Mouse (Mus musculus): ENCODE results near the gene Spx.

Spx gene

DNA sequence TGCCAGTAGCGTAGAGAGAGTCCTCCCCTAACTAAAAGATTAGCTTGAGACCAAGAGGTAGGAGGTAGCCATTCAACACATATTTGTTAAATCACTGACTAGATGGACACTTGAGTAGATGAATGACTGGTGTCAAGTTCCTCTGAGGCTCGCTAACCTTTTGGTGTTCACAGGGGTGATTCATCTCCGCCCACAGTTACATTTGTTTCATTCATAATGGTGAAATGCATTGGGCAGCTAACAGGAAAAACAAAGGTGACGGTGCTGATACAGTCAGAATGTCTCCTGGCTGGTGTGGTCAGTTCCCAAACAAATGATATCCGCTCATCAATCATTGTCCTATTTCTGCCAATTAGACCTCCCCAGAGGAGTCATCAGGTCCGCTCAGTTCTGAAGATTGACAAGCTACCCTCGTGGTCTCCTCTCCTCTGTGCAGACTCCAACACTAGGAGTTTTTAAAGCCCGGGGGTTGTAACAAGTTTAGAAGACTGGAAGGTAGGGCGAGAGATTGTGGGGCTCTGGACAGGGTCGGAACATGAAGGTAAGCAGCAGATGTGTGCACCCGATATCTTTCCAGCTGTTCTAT is at the start of gene Spx:
Gene Spx, plus strand, starts transcription at position 536 of the 586 bp plus-strand sequence.
- DNase-seq (ENCODE audit: low read depth, low spot score): no peak

DNA sequence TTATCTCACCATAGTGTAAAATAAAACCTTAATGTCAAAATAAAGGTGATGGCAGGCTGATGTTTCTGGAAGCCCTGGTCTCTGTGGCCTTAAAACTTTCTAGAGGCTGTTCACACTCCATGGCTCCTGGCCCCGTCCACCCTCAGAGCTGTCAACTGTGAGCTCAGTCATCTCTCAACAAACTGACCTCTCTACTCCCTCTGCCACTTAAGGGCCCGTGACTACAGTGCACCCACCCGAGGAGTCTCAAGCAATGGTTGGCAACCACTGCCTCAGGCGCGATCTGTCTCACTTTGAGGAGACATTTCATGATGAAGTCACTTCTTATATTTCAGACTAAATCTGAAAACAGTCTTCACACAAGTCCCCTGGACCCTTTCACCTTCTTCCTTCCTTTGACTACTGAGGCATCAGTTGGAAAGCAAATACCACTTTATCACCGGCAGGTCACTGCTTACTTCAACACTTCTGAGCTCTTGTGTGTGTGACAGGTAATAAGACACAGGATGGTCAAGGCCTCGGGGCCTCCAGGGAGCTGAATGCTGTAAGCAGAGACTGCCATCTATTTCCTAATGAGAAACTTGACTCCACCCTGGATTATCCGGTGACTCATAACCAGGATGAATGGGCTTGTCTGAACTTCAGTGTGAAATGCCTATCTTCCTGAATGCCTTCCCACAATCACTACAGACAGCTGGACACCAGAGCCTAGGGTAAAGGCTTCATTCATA is 47.3 kb upstream of the Spx start:
- DNase-seq (ENCODE audit: low read depth, low spot score): no peak

DNA sequence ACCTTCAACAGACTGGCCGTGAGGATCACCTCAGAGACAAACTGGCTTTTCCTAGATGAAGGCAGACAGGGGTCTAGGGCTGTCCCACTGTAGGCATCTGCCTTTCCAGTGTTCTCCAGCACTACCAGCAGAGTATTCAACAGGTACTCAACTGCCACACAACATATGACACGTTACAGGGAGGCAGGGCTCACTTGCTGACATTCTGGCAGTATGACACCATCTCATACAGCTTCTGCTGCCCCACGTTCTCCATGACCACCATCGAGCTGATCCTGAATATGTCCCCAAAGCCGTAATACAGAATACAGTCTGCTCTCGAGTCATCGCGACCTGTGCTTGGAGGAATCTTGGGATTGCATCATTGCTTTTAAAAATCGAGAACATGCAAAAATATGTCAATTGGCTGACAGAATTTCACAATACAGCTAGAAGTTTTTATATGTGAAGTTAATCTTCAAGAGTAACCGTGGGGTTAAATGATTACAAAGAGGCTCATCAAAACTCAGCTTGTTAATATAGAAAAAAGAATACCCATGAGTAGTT is 46.7 kb upstream of the Spx start:
- no peak for DNase-seq (ENCODE audit: low read depth, low spot score)

DNA sequence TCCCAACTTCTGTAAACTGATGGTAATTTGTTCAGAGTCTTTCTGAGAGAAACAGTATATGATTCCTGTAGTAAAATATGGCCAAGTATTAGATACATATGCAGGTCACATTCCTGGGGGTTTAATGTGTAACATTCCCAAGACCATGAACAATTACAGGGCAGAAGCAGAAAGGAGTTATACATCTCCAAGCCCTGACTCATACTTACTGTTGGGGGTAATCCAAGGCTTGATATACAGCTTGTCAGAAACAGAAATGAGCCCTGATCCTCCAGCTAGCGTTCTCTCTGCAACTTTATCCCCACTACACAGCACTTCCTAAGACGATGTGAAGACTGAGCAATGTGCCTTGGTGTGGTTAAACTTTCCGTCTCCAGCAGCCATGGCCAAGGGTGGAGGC is 45.7 kb upstream of the Spx start:
- DNase-seq (ENCODE audit: low read depth, low spot score): no peak

DNA sequence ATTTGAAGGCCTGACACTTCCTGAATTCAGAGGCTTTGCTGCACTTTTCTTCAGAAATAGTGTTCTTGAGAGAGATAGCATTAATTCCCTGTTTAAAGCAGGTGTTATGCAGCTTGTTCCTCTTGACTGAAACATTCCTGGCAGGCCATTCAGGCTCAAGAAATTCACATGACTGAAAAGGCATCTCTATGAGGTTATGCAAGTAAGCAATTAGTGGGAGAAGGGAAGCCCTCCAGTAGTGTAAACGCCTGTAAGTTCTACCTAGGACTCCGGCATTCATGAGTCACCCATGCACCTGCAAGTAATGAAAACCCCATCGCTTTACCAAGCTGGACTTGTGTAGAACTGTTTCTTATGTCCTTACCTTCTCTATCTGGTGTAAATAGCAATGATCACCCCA is 43.7 kb upstream of the Spx start:
- no peak for DNase-seq (ENCODE audit: low read depth, low spot score)

DNA sequence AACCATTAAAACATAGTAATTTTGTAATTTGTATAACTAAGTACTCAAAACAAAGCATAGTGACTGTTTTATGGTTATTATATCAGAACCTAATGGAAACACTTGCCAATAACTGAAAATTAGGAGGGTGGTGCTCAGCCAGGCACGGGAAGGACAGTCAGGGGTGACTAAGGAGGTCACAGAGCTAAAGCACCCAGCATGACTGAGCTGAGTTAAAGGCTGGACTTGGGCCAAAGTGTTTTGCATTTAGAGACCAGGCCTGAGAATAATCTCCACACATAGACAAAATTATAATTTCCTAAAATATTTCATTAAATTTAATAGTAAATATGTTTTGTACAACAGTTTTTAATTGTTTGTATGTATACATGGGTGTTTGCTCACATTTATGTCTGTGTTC is 36.2 kb upstream of the Spx start:
- no peak for DNase-seq (ENCODE audit: low read depth, low spot score)

DNA sequence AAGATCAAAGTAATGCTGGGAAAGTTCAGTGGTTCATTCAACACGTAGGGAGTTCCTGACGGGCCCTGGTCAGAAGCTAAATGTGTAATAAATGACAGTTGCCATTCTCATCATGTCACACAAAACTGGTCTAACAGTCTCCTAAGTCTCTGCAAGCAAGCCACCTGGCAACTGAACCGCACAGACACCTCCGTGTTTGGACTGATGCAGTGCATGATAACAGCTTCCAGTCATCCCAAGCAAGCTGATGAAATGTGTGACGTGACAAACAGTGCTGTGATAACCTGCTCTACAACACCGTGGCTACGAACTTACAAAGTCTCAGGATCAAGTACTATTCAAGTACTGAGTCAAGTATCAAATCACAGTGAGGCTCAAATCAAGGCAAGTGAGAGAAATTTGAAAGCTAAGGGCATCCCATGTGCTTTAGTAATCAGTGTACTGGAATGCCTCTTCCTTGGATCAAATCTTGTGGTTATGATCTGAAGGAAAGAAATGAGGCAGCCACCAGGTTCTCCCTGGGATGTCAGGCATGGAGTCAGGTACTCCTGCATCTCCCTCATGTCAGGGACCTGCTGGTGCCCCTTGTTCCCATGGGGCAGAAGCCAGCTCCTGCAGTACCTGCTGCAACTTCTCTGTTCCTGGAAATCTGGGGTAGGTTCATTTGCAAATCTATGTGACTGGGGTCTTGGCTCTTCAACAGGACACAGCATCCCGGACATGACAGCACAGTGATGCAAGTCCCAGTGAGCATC is 34.5 kb upstream of the Spx start:
- no peak for DNase-seq (ENCODE audit: low read depth, low spot score)

DNA sequence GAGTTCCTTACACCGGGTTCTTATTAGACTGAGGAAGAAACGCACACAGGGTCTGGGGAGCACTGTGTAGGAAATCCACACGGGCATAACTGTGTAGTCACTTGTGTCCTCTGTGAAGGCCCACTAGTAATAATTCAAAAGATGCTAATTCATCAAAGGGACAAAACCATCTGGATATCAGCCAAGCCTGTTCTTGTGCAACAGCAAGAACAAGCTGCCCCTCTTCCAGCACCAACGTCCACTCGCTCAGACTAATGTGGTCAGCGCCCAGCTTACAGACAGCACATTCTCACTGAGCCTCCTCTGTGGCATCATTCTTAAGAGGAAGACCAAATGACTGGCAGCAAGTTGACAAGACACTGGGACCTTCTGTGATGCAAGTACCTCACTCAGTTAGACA is 33.3 kb upstream of the Spx start:
- DNase-seq (ENCODE audit: low read depth, low spot score): no peak

DNA sequence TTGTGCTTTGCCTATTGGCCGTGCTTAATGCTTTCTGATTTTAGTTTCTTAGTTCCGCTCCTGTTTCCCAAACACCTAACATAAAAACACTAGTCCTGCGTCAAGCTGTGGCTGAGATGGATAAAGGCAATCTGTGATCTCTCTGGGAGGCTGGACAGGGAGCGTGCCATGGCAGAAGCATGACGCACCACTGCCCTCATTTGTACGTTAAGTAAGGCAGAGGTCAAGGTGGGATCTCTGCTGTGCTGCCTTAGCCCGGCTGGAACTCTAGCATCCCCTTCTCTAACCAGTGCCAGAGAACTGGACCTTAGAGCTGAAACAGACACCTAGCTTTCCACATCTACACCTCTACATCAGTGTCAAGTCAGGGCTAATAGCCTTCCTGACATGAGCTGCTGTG is 31.6 kb upstream of the Spx start:
- no peak for DNase-seq (ENCODE audit: low read depth, low spot score)

DNA sequence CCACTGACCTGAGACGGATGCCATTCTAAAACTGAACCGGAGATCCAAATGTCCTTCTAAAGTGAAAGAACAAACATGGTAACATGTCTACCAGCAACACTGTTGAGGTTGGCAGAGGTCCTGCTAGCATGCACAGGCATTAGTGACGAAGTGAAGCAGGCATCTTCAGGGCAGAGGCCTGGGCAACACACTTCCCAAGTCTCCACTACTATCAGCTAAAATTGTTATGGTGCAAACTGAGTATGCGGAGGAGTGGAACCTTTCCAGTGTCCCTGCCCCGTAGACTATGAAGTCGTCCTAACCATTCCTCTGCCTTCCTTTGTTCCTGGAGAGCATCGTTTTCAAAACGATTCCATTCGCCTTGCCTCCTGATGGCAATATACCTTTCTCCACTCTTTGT is 28.7 kb upstream of the Spx start:
- DNase-seq (ENCODE audit: low read depth, low spot score): no peak

DNA sequence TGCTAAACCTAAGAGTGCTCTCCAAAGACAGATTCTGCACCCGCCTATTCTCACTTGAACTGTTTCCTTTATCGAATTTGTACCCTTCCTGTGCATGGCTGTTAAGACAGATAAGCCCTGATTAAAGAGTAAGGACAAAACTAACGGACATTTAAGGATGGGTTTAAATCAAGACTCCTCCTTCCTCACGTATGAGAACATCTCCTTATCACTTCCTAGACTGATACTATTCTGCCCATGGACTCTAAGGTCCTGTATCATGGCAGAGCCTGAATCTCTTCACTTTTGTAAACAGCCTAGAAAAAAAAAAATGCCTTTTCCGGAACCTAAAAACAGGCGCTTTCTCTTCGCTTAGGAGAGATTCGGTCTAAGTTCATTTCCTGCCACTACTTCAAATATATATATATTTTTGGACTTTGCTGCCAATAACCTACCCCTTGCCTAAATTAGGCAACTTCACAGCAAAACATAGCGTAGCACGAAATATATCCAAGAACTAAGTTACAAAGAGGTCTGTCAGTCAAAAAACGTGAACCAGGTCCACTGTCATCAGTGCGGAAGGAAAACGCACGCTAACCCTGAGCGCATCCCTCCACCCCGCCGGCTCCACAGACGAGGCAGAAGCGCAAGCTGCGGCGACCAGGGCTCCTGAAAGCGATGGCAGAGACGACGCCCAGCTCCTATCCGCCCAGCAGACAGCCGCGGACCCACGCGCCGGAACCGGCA is 26.8 kb upstream of the Spx start:
- no peak for DNase-seq (ENCODE audit: low read depth, low spot score)

DNA sequence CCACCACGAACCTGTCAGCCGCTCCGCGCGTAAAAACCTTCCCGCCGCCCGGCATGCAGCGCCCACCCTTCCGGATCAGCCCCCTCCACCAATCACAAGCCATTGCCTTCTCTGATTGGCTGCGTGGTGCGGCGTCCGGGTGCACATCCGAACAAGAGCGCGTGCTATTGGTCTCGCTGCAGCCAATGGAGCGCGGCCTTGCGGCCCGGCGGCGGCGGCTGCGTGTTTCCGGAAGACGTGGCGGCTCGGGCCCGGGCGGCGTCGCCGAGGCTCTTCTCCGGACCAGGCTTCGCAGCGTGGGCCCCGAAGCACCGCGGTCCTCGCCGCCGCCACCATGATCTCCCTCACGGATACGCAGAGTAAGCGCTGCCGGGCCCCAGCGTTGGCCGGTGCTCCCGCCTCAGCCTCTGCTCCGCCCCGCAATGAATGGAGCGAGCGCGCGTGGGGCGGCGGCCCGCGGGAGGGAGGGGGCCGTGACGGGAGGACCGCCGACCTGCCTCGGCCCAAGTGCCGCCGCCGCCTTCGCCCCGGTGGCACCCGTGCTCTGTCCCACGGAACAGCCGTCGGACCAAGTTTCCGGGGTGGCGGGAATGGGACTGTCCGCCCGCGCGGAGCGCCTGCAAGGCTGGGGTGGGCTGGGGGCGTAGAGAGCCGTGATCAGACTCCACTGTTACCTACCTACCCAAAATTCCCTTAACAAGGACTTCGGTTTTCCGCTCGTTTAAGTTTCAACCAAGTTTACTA is 26.1 kb upstream of the Spx start, which contains the start of the genes Recql and Golt1b:
Gene Recql, minus strand, starts transcription at position 77 of the 744 bp plus-strand sequence.
Gene Golt1b, plus strand, starts transcription at position 211 of the 744 bp plus-strand sequence.
- peak; percentile 98 for DNase-seq (ENCODE audit: low read depth, low spot score)

DNA sequence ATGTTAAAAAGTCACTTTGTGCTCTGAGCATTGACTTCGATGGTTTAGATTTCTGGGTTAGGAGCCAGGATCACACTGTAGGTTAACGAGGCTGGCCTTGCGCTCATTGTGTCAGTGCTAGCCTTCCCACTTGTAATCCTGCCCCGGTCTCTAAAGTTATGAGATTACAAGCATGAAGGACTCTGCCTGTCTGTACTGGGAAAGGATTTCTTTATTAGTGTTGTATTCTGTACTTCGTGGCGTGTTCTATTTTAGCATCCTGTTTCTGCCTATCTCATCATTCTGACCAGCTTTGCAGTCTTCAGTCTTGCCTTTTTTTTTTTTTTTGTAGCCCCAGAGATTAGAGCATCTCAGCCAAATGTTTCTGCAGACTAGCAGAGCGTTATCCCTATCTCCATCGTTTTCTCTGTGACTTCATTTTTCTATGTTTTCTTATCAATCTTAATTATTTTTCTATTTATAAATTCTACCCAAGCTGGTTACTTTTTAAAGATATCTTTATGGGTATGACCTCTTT is 25.4 kb upstream of the Spx start:
- no peak for DNase-seq (ENCODE audit: low read depth, low spot score)

DNA sequence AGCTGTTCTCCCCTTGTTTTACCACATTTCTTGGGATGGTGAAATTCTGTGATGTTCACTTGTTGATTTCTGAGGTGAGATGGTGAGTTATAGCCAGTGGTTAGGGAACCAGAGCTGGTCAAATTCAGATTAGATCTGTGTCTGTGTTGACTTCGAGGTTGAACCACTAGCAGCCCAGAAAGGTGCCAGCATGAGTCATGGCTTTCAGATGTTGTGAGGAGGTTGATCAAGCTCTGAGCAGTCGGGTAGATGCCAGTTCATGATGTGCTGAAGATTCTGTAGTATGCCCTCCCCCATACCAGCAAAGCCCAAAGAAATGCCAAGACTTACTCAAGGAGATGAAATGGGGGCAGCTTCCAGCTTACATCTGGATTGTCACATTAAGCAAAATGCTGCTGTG is 24.1 kb upstream of the Spx start:
- peak; percentile 13 for DNase-seq (ENCODE audit: low read depth, low spot score)

DNA sequence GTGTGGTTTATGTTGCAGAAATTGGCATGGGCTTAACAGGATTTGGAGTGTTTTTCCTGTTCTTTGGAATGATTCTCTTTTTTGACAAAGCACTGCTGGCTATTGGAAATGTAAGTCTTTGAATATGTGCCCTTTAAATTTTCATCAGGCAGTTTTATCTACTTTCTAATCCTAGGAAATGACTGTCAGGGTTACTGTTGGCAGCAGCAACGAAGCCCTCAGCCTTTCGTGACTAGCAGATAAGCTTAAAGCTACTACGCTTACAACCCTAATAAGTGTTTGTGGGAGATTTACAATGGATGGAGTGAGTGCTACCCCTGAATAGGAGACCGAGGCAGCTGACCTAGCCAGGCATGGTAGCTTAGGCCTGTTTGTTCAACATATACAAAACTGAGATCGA is 20.9 kb upstream of the Spx start:
- DNase-seq (ENCODE audit: low read depth, low spot score): no peak

DNA sequence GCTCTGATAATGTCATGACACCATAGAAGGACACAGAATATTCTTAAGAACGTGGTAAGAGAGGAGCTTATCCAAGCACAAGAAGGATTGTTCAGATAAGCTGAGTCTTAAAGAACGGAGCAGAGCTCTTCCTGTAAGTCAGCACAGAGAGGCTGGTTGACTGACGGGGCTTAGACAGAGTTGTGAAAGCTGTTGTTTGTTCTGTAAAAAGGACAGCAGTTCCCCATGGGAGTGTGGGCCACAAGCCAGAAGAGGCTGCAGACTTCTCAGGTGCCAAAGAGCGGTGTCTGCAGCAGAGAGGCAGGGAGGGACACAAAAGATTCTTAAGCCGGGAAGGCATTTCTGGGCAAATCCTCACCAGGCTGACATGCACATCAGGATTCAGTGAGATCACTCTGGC is 18.6 kb upstream of the Spx start:
- DNase-seq (ENCODE audit: low read depth, low spot score): no peak

DNA sequence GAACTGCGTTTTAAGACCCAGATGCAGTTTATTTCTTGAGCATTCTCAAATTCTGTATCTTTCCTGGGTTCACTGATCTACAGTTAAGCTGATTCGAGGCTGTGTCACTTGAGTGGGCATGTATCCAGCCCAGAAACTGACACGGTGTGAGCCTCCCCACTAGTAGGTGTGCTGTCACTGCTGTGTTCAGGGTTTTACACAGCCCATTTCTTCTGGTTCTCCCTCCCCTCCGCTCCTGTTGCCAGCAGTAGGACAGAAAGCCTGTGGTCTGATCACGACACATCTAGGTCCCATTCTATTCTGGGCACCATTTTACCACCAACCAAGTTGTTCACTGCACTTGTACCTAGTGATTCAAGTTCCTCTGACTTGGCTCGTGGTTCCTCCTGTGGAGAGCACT is 17.5 kb upstream of the Spx start:
- no peak for DNase-seq (ENCODE audit: low read depth, low spot score)

DNA sequence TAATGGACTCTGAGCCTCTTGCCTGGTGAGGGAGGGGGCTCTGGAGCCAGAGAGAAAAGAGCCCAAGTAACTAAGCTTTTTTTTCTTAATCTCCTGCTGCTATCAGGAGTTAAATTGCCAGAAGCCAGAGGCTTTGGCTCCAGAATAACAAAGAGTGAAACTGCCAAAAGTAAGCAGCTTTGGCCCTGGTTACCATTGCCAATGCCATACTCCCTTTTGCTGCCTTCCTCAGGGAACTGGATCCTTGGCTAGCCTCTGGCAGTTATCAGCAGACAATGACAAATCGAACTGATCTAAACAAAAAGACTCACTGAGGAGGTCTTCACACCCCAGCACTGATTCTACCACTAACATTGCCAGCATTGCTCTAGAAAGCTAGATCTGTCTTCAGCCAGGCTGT is 2.1 kb upstream of the Spx start:
- no peak for DNase-seq (ENCODE audit: low read depth, low spot score)

DNA sequence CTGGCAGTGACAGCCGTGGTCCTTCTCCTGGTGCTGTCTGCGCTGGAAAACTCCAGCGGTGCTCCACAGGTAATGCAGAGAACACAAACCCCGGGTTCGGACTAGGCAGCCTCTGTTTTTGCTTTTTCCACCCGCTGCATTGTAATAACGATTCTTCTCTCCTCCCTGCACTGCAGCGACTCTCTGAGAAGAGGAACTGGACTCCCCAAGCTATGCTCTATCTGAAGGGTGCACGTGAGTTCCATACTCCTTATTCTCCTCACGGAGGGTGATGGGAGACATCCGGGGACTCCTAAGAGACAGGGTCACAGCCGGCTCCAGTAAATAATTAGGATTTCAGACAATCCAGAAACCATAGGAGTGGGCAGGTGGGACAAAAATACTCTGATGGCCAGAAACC is 604 bp downstream of the Spx start:
- no peak for DNase-seq (ENCODE audit: low read depth, low spot score)

DNA sequence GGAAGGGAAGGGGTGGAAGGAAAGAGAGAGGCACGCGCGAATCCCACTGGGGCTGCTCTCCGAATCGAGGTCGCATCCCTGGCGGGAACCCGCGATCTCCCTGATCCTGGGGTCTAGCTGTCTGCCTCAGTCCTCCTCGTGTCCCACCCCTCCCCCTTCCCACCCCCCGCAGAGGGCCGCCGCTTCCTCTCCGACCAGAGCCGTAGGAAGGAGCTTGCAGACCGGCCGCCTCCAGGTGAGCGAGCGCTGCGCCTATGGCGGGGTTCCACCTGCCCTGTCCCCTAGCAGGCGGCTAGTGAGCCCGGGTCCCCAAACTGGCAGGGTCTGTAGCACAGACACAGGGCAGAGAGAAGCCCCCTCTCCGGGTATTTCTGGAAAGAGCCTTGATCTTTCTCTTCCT is 1.4 kb downstream of the Spx start:
- DNase-seq (ENCODE audit: low read depth, low spot score): no peak

DNA sequence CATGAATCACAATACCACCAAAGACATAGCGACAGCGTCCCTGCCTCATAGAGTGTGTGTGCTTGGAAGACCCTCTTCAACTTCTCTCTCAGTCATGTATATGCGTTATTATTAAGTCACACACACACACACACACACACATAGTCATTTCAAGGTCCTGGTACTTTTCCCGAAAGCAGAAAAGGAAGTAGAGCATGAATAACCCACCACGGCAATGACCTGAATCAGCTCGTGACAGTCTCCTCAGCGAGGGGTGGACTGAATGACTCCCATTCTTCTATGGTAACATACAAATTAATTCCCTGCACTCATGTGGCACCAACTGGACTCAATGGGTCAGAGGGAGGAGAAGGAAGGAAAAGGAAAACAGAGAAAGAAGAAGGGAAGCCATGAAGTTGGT is 11.7 kb downstream of the Spx start:
- DNase-seq (ENCODE audit: low read depth, low spot score): no peak
